Mouse (Mus musculus) kidney, postnatal 0 days (tissue): Measurements from ENCODE around the gene Cyfip2. TPM values are rescaled to one million over a fixed set of nuclear protein-coding genes. Genes with fewer than 3 reads are reported as not detected.

ENCODE experiments used
- ATAC-seq: fragments of 200-750 bp; cut with Nextera tagmentation; replicated peaks from 2 replicates; pipeline ENCODE4 v1.8.0; 2017; ENCODE audit warnings: low read depth, moderate number of reproducible peaks, moderate TSS enrichment, moderate library complexity; ENCODE audit not compliant: low FRiP score
- DNase-seq: peaks from one replicate; pipeline ENCODE4 v3.0.0-alpha.2; 2016; ENCODE audit warnings: low spot score
- H3K27ac ChIP-seq: fragments of 300-500 bp; sonication (generic); 2 replicates; pipeline ENCODE4 v1.5.1; 2014; ENCODE audit warnings: mild to moderate bottlenecking
- H3K27me3 ChIP-seq: fragments of 300-500 bp; sonication (generic); 2 replicates; pipeline ENCODE4 v1.6.1; 2014; ENCODE audit warnings: low read length, mixed read lengths; ENCODE audit not compliant: insufficient read depth
- H3K36me3 ChIP-seq: fragments of 300-500 bp; sonication (generic); 2 replicates; pipeline ENCODE4 v1.6.1; 2014; ENCODE audit warnings: low read length, mixed read lengths; ENCODE audit not compliant: insufficient read depth
- H3K4me1 ChIP-seq: fragments of 300-500 bp; sonication (generic); replicated peaks from 2 replicates; pipeline ENCODE4 v1.6.1; 2014; ENCODE audit warnings: antibody characterized with exemption, low read length, mixed read lengths; ENCODE audit not compliant: insufficient read depth
- H3K4me2 ChIP-seq: fragments of 300-500 bp; sonication (generic); 2 replicates; pipeline ENCODE4 v1.6.1; 2014; ENCODE audit warnings: mild to moderate bottlenecking, low read length, moderate library complexity, mixed read lengths
- H3K4me3 ChIP-seq: fragments of 300-500 bp; sonication (generic); replicated peaks from 2 replicates; pipeline ENCODE4 v1.5.1; 2014; ENCODE audit warnings: low read depth, low read length
- H3K9ac ChIP-seq: fragments of 300-500 bp; sonication (generic); 2 replicates; pipeline ENCODE4 v1.6.1; 2014; ENCODE audit warnings: low read depth, low read length
- H3K9me3 ChIP-seq: fragments of 300-500 bp; sonication (generic); replicated peaks from 2 replicates; pipeline ENCODE4 v1.6.1; 2016; ENCODE audit warnings: low read length, inconsistent platforms, mixed read lengths
- CTCF ChIP-seq: IDR thresholded peaks from 2 replicates; pipeline ENCODE4 v1.5.1; 2016; ENCODE audit warnings: antibody characterized with exemption, low read depth, mild to moderate bottlenecking, moderate library complexity
- WGBS: fragments of 180-500 bp; shearing (Covaris S2); extraction: QIAGEN DNeasy Blood & Tissue Kit; methylation state at CpG from one replicate; pipeline ENCODE4 v1.1.7; 2014; 5-methylcytosine and 5-hydroxymethylcytosine counted together
- polyA plus RNA-seq: library from polyadenylated mRNA; unstranded; fragments of >200 nt; fragmentation: Nextera tagmentation; extraction: Ambion mirVana; gene quantifications from 2 replicates; pipeline ENCODE4 v1.2.1, GENCODE M21; 2015

The Cyfip2 gene
- polyA plus RNA-seq, 1 experiment from 2014 or later, result 17.4 TPM

GRCm38 (mm10) chr11:46177246-46178043, 135.2 kb downstream of the Cyfip2 start:
- Histone ChIP-seq H3K9ac (no peak overlapping the region), H3K4me3 (no peak overlapping the region), H3K9me3 (no peaks in the 10 kb centered on the region), H3K27ac (no peak overlapping the region), H3K27me3 (no peaks in the 10 kb centered on the region), H3K4me2 (no peak overlapping the region), H3K4me1 (no peaks in the 10 kb centered on the region), H3K36me3 (no peaks in the 10 kb centered on the region)
- ATAC-seq (no peak), DNase-seq (no peak)
- WGBS, result 77% methylated on average over 10 of the region's 10 CpGs
- no peak for TF ChIP-seq CTCF

GRCm38 (mm10) chr11:46176155-46176554, 136.5 kb downstream of the Cyfip2 start:
- Histone ChIP-seq H3K4me1 (no peaks in the 10 kb centered on the region), H3K4me2 (no peak overlapping the region), H3K27me3 (no peaks in the 10 kb centered on the region), H3K27ac (no peak overlapping the region), H3K9ac (no peak overlapping the region), H3K9me3 (no peaks in the 10 kb centered on the region), H3K36me3 (no peaks in the 10 kb centered on the region), H3K4me3 (no peak overlapping the region)
- no peak for TF ChIP-seq CTCF
- ATAC-seq (no peak), DNase-seq (no peak)
- 77% methylated on average over 6 of the region's 6 CpGs for WGBS

GRCm38 (mm10) chr11:46172128-46172527, 140.5 kb downstream of the Cyfip2 start:
- 88% methylated on average over 9 of the region's 9 CpGs for WGBS
- H3K9me3 ChIP-seq, result no peaks in the 10 kb centered on the region
- no peak for TF ChIP-seq CTCF

GRCm38 (mm10) chr11:46169908-46170307, 142.8 kb downstream of the Cyfip2 start:
- 75% methylated on average over 3 of the region's 3 CpGs for WGBS
- Histone ChIP-seq H3K9me3 (no peaks in the 10 kb centered on the region), H3K9ac (no peak overlapping the region), H3K4me3 (no peak overlapping the region), H3K27me3 (no peaks in the 10 kb centered on the region), H3K27ac (no peak overlapping the region), H3K36me3 (no peaks in the 10 kb centered on the region), H3K4me2 (no peak overlapping the region), H3K4me1 (no peaks in the 10 kb centered on the region)
- TF ChIP-seq CTCF, result no peak
- DNase-seq (no peak), ATAC-seq (no peak)

More at GRCm38 (mm10) chr11:46172128-46172527, 140.5 kb downstream of the Cyfip2 start:
- Histone ChIP-seq H3K4me1 (no peaks in the 10 kb centered on the region), H3K27ac (no peak overlapping the region), H3K27me3 (no peaks in the 10 kb centered on the region), H3K4me3 (no peak overlapping the region), H3K36me3 (no peaks in the 10 kb centered on the region), H3K9ac (no peak overlapping the region), H3K4me2 (no peak overlapping the region)
- DNase-seq, result no peak
- no peak for ATAC-seq

- Histone ChIP-seq H3K9me3 (no peaks in the 10 kb centered on the region), H3K27ac (no peak overlapping the region), H3K36me3 (no peaks in the 10 kb centered on the region), H3K4me3 (no peak overlapping the region), H3K4me1 (no peaks in the 10 kb centered on the region), H3K4me2 (no peak overlapping the region), H3K9ac (no peak overlapping the region), H3K27me3 (no peaks in the 10 kb centered on the region)
- 82% methylated on average over 7 of the region's 7 CpGs for WGBS
- ATAC-seq (no peak), DNase-seq (no peak)
- no peak for TF ChIP-seq CTCF
Measured at GRCm38 (mm10) chr11:46168506-46168905, 144.2 kb downstream of the Cyfip2 start.

GRCm38 (mm10) chr11:46165866-46166585, 146.6 kb downstream of the Cyfip2 start, which contains the start of gene Nipal4:
Nipal4 (minus strand) TSS chr11:46166508.
- Histone ChIP-seq H3K9me3 (no peaks in the 10 kb centered on the region), H3K4me3 (peak within 1 kb of the TSS; percentile 53), H3K36me3 (no peaks in the 10 kb centered on the region), H3K9ac (peak within 1 kb of the TSS; percentile 47), H3K4me2 (peak within 1 kb of the TSS; percentile 94), H3K27me3 (no peaks in the 10 kb centered on the region), H3K4me1 (no peaks in the 10 kb centered on the region), H3K27ac (no peak within 1 kb of the TSS)
- TF ChIP-seq CTCF, result no peak
- ATAC-seq, result peak; percentile 52; the same call in 1 of the 2 replicates
- 1% methylated on average over 35 of the region's 40 CpGs for WGBS
- DNase-seq, result peak; percentile 18
